Mouse (Mus musculus): ENCODE data around the gene Calb2. TPM values are rescaled to one million over a fixed set of nuclear protein-coding genes. Genes with fewer than 3 reads are reported as not detected.

The Calb2 gene
- total RNA-seq (2015; ENCODE audit: low replicate concordance) (not detected in 2 replicates), total RNA-seq (2017; ENCODE audit: low replicate concordance) (not detected in 2 replicates)

GRCm38 (mm10) chr8:110168046-110168445 is at the start of gene Calb2:
Calb2 (minus strand) TSS chr8:110168210.
- no peak for ATAC-seq (replicated peaks; ENCODE audit: low FRiP score, poor library complexity, severe bottlenecking)

- peak; percentile 99 for ATAC-seq (replicated peaks; ENCODE audit: low FRiP score, poor library complexity, severe bottlenecking)
Measured at GRCm38 (mm10) chr8:110217681-110218131, 49.7 kb upstream of the Calb2 start.

- no peak for ATAC-seq (replicated peaks; ENCODE audit: low FRiP score, poor library complexity, severe bottlenecking)
Measured at GRCm38 (mm10) chr8:110217198-110217597, 49.2 kb upstream of the Calb2 start.

- no peak for ATAC-seq (replicated peaks; ENCODE audit: low FRiP score, poor library complexity, severe bottlenecking)
Measured at GRCm38 (mm10) chr8:110216253-110216652, 48.2 kb upstream of the Calb2 start.

GRCm38 (mm10) chr8:110215365-110215764 is 47.4 kb upstream of the Calb2 start, which contains the start of gene Cmtr2:
Cmtr2 (plus strand) TSS chr8:110215665.
- ATAC-seq (replicated peaks; ENCODE audit: low FRiP score, poor library complexity, severe bottlenecking) = no peak

- no peak for ATAC-seq (replicated peaks; ENCODE audit: low FRiP score, poor library complexity, severe bottlenecking)
Measured at GRCm38 (mm10) chr8:110201806-110202205, 33.8 kb upstream of the Calb2 start.

GRCm38 (mm10) chr8:110196678-110197077 is 28.7 kb upstream of the Calb2 start:
- ATAC-seq (replicated peaks; ENCODE audit: low FRiP score, poor library complexity, severe bottlenecking) = no peak

GRCm38 (mm10) chr8:110188961-110189750 is 21.1 kb upstream of the Calb2 start:
- no peak for ATAC-seq (replicated peaks; ENCODE audit: low FRiP score, poor library complexity, severe bottlenecking)

- no peak for ATAC-seq (replicated peaks; ENCODE audit: low FRiP score, poor library complexity, severe bottlenecking)
Measured at GRCm38 (mm10) chr8:110185538-110185937, 17.5 kb upstream of the Calb2 start.

- 0 out of 2 replicates have a peak, but pooled peaks have one; percentile 46 for ATAC-seq (replicated peaks; ENCODE audit: low FRiP score, poor library complexity, severe bottlenecking)
Measured at GRCm38 (mm10) chr8:110183748-110184147, 15.7 kb upstream of the Calb2 start.

- no peak for ATAC-seq (replicated peaks; ENCODE audit: low FRiP score, poor library complexity, severe bottlenecking)
Measured at GRCm38 (mm10) chr8:110182735-110183367, 14.8 kb upstream of the Calb2 start.

- ATAC-seq (replicated peaks; ENCODE audit: low FRiP score, poor library complexity, severe bottlenecking) = no peak
Measured at GRCm38 (mm10) chr8:110177359-110178155, 9.5 kb upstream of the Calb2 start.

- ATAC-seq (replicated peaks; ENCODE audit: low FRiP score, poor library complexity, severe bottlenecking) = no peak
Measured at GRCm38 (mm10) chr8:110174826-110175225, 6.8 kb upstream of the Calb2 start.

- ATAC-seq (replicated peaks; ENCODE audit: low FRiP score, poor library complexity, severe bottlenecking) = no peak
Measured at GRCm38 (mm10) chr8:110172161-110172560, 4.2 kb upstream of the Calb2 start.

- no peak for ATAC-seq (replicated peaks; ENCODE audit: low FRiP score, poor library complexity, severe bottlenecking)
Measured at GRCm38 (mm10) chr8:110166270-110166669, 1.7 kb downstream of the Calb2 start.

- no peak for ATAC-seq (replicated peaks; ENCODE audit: low FRiP score, poor library complexity, severe bottlenecking)
Measured at GRCm38 (mm10) chr8:110162007-110162406, 6.0 kb downstream of the Calb2 start.

- ATAC-seq (replicated peaks; ENCODE audit: low FRiP score, poor library complexity, severe bottlenecking) = no peak
Measured at GRCm38 (mm10) chr8:110152951-110153350, 15.1 kb downstream of the Calb2 start.

GRCm38 (mm10) chr8:110145538-110145937 is 22.5 kb downstream of the Calb2 start:
- ATAC-seq (replicated peaks; ENCODE audit: low FRiP score, poor library complexity, severe bottlenecking) = no peak

GRCm38 (mm10) chr8:110140770-110141169 is 27.2 kb downstream of the Calb2 start:
- no peak for ATAC-seq (replicated peaks; ENCODE audit: low FRiP score, poor library complexity, severe bottlenecking)

- no peak for ATAC-seq (replicated peaks; ENCODE audit: low FRiP score, poor library complexity, severe bottlenecking)
Measured at GRCm38 (mm10) chr8:110140156-110140555, 27.9 kb downstream of the Calb2 start.
